Mouse (Mus musculus) midbrain, embryonic 11.5 days (tissue): ENCODE data around the gene Pik3cd. TPM values are rescaled to one million over a fixed set of nuclear protein-coding genes. Genes with fewer than 3 reads are reported as not detected.
"Not testable (repeated sequence)": the region's sequence is repeated elsewhere in the genome, so short reads cannot be mapped to it uniquely, and the experiment has no call there.

Experiments
- ATAC-seq: fragments of 200-750 bp; cut with Nextera tagmentation; 2 replicates; pipeline ENCODE4 v1.8.0; 2017; ENCODE audit warnings: moderate TSS enrichment, moderate library complexity; ENCODE audit not compliant: low FRiP score
- DNase-seq: peaks from one replicate; pipeline ENCODE4 v3.0.0; 2015; ENCODE audit warnings: low spot score; ENCODE audit errors: missing footprints
- H3K27ac ChIP-seq: fragments of 300-500 bp; sonication (generic); 2 replicates; pipeline ENCODE4 v1.5.1; 2014; ENCODE audit warnings: low read depth, low read length
- H3K27me3 ChIP-seq: fragments of 300-500 bp; sonication (generic); 2 replicates; pipeline ENCODE4 v1.6.1; 2014; ENCODE audit warnings: mild to moderate bottlenecking, low read length, moderate library complexity, mixed read lengths; ENCODE audit not compliant: control insufficient read depth, insufficient read depth
- H3K36me3 ChIP-seq: fragments of 300-500 bp; sonication (generic); 2 replicates; pipeline ENCODE4 v1.6.1; 2014; ENCODE audit warnings: mild to moderate bottlenecking, low read length, moderate library complexity, mixed read lengths; ENCODE audit not compliant: control insufficient read depth, insufficient read depth
- H3K4me1 ChIP-seq: fragments of 300-500 bp; sonication (generic); 2 replicates; pipeline ENCODE4 v1.6.1; 2014; ENCODE audit warnings: low read length; ENCODE audit not compliant: control insufficient read depth, insufficient read depth
- H3K4me2 ChIP-seq: fragments of 300-500 bp; sonication (generic); 2 replicates; pipeline ENCODE4 v1.6.1; 2014; ENCODE audit warnings: mild to moderate bottlenecking, moderate library complexity
- H3K4me3 ChIP-seq: fragments of 300-500 bp; sonication (generic); 2 replicates; pipeline ENCODE4 v1.5.1; 2014; ENCODE audit warnings: low read depth, low read length
- H3K9ac ChIP-seq: fragments of 300-500 bp; sonication (generic); 2 replicates; pipeline ENCODE4 v1.6.1; 2014; ENCODE audit warnings: low read length
- H3K9me3 ChIP-seq: fragments of 300-500 bp; sonication (generic); 2 replicates; pipeline ENCODE4 v1.6.1; 2016; ENCODE audit warnings: low read length; ENCODE audit not compliant: control insufficient read depth
- whole genome bisulfite sequencing: fragments of 180-500 bp; shearing (Covaris S2); extraction: QIAGEN DNeasy Blood & Tissue Kit; methylation state at CpG from one replicate; pipeline ENCODE4 v1.1.7; 2014; 5-methylcytosine and 5-hydroxymethylcytosine counted together
- polyA plus RNA-seq: library from polyadenylated mRNA; unstranded; fragments of >200 nt; fragmentation: Nextera tagmentation; extraction: Ambion mirVana; gene quantifications from 2 replicates; pipeline ENCODE4 v1.2.1, GENCODE M21; 2014

The Pik3cd gene
- polyA plus RNA-seq, 1 experiment from 2014 or later, result 8.7 TPM

DNA sequence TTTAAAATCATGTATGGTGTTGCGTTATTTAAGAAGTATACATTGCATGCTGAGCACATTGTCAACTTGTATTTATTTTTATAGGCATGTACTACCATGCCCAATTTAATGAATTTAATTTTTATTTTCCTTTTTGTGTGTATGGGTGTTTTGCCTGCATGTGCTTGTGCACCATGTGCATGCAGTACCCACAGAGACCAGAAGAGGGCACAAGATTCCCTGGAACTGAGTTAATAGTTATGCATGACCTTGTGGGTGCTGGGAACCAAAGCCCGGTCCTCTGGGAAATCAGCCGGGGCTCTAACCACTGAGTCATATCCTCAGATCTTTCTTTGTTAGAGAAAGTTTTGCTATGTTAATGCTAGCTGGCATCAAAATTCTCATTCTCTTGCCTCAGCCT is 87.5 kb downstream of the Pik3cd start:
- no peak overlapping the region for H3K4me2 ChIP-seq

DNA sequence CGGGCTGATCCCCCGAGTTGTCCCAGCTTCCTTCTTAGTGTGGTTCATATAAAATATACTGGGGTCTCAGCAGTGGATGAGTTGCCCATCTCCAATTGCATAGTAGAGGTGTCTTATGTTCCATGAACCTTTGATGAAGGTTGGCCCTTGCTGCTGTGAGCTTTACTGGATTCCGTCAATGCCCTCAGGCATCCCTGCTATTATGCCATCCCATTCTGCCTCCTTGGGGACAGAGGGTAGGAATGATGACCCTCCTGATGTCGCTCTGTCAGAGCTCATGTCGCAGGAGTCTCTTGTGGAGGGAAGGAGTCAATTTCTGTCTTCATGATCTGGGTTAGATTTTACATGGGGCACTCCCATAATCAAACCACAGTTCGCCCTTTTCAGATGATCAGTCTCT is 88.9 kb downstream of the Pik3cd start:
- 0 out of 2 replicates have a peak, but pooled peaks have one; percentile 42 for ATAC-seq
- not testable (repeated sequence) for H3K4me1 ChIP-seq, H3K27ac ChIP-seq, H3K9me3 ChIP-seq, H3K4me3 ChIP-seq, DNase-seq, H3K27me3 ChIP-seq, H3K9ac ChIP-seq, H3K4me2 ChIP-seq, H3K36me3 ChIP-seq
- WGBS, result 73% methylated on average over 6 of the region's 6 CpGs

More for the DNA sequence above, 87.5 kb downstream of the Pik3cd start:
- H3K9me3 ChIP-seq, result no peaks in the 10 kb centered on the region; the same call in 1 of the 2 replicates
- ATAC-seq (no peak), DNase-seq (no peak)
- no peak overlapping the region for H3K4me3 ChIP-seq
- no peak overlapping the region for H3K9ac ChIP-seq
- H3K27ac ChIP-seq, result no peak overlapping the region
- H3K27me3 ChIP-seq, result no peaks in the 10 kb centered on the region
- no peaks in the 10 kb centered on the region for H3K36me3 ChIP-seq
- 100% methylated on average over 3 of the region's 3 CpGs for WGBS
- H3K4me1 ChIP-seq, result no peaks in the 10 kb centered on the region

DNA sequence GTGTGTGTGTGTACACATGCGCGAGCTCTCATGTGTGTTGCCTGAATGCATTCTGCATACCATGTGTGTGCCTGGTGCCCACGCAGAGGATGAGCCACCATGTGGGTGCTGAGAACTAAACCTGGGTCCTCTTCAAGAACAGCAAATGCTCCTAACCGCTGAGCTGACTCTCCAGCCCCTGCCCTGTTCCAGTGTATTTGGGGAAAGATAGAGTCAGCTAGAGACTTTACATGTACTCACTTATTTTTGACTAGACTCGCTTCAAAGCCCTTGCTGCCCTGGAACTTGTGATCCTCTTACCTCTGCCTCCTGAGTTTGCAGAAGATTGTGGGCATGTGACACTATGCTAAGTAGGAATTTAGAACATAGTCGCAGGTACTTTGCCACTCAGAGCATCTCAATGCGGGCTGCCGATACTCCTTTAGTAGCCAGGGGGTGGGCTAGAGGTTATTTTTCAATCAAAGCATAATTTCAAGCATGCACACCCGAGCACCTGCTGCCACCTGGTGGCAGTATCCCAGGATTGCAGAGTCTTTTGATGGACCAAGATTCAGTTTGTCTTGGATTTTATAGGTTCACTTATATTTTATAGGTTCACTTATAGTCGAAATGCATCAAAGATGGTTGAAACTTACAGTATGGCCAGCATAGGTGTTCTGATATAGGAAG is 90.9 kb downstream of the Pik3cd start:
- Histone ChIP-seq H3K4me3 (no peak overlapping the region), H3K36me3 (no peaks in the 10 kb centered on the region), H3K4me1 (peaks cover 14% of the 10 kb centered on the region), H3K27ac (no peak overlapping the region), H3K9ac (no peak overlapping the region), H3K9me3 (no peaks in the 10 kb centered on the region; the same call in 1 of the 2 replicates), H3K4me2 (no peak overlapping the region), H3K27me3 (no peaks in the 10 kb centered on the region)
- DNase-seq (peak; percentile 94), ATAC-seq (no peak)
- 53% methylated on average over 10 of the region's 10 CpGs for WGBS

DNA sequence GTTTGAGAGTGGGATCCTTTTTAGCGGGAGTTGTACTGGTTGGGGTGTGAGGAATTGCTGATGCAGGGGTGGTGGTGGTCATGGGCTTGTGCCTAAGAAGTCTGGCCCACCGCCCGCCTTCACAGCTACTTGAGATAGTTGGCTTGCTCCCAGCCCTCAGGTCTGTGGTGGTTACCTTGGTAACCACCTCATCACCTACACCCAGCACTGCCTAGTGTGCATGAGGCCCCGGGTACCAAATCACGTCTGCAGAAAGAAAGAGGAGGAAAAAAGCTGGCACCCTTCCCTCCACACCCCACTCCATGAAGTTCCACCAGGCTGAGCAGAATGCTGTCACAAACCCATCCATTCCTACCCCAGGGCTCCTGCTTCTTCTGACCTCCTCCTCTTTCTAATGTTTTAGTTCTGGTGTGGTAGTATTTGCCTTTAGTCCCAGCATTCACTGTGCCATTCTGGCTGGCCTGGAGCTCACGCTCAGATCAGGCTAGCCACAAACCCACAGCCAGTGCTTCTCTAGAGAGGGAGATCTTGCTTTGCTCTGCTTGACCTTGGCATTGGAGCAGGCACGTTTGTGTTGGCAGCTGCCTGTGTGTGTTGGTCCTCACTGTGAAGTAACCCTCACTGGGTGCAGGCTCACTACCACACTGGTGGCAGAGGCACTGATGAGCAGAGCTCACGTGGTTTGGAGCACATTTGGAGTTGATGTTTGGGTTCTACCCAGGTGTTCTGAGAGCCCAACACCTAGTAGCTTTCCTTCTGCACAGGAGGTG is 92.9 kb downstream of the Pik3cd start:
- Histone ChIP-seq H3K4me2 (no peak overlapping the region), H3K27ac (no peak overlapping the region), H3K9ac (no peak overlapping the region), H3K4me1 (peaks cover 16% of the 10 kb centered on the region), H3K36me3 (no peaks in the 10 kb centered on the region), H3K9me3 (no peaks in the 10 kb centered on the region; the same call in 1 of the 2 replicates), H3K27me3 (no peaks in the 10 kb centered on the region), H3K4me3 (no peak overlapping the region)
- DNase-seq (peak; percentile 69), ATAC-seq (no peak)
- WGBS, result 77% methylated on average over 8 of the region's 8 CpGs

DNA sequence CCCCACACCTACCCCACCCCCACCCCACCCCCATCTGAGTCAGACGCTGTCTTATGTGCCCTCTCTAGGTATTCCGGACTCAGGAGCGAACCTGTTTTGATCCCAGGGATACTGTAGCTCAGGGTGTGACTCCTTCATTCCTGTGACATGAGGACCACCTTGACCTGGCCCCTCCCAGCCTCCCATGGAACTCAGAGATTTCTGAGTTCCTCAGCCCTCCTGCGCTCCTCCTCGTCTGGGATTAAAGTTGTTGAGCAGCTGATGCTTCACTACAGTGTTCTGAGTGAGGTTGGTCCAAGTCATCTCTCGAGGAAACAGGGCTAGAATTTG is 94.1 kb downstream of the Pik3cd start:
- WGBS, result 90% methylated on average over 6 of the region's 6 CpGs
- H3K4me3 ChIP-seq, result no peak overlapping the region
- peaks cover 16% of the 10 kb centered on the region for H3K4me1 ChIP-seq
- DNase-seq (no peak), ATAC-seq (no peak)
- H3K27ac ChIP-seq, result no peak overlapping the region
- H3K9me3 ChIP-seq, result no peaks in the 10 kb centered on the region; the same call in 1 of the 2 replicates
- no peak overlapping the region for H3K9ac ChIP-seq
- no peaks in the 10 kb centered on the region for H3K27me3 ChIP-seq
- no peak overlapping the region for H3K4me2 ChIP-seq
- no peaks in the 10 kb centered on the region for H3K36me3 ChIP-seq

DNA sequence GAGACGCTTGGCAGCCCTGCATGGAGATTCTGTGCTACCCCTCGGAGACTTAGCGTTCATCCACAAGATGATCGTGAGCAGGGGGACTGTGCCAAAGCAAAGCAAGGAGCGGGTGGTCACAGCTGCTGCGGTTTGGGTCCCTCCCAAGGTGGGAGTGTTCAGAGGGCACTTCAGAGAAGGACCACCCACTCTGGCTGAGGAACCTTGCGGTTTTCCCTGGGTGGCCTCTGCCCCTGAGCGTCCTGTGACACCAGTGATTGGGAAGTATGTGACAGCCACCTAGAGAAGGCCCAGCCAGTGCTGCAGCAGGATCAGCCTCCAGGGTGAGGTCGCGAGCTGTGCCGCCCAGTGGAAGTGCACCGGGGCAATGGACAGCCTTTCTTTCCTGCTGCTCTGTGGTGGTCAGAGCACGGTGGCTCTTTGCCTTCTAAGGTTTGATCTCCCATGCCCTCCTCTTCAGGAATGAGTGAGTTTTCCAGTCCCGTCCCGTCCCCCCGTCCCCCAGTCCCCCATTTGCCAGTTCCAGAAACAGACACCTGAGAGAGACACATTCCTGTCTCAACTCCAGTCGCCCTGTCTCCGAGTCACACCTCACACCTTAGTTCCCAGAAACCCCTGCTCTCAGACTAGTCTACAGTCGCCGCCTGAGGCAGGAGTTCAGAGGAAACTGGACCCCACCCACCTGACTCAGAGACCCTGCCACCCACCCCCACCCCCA is 94.6 kb downstream of the Pik3cd start:
- Histone ChIP-seq H3K27ac (no peak overlapping the region), H3K9me3 (no peaks in the 10 kb centered on the region; the same call in 1 of the 2 replicates), H3K27me3 (no peaks in the 10 kb centered on the region), H3K9ac (0 out of 2 replicates have a peak overlapping the region, but pooled peaks have one; percentile 7), H3K4me1 (peaks cover 16% of the 10 kb centered on the region), H3K4me2 (no peak overlapping the region), H3K36me3 (no peaks in the 10 kb centered on the region), H3K4me3 (no peak overlapping the region)
- peak; percentile 40; the same call in 1 of the 2 replicates for ATAC-seq
- WGBS, result 64% methylated on average over 20 of the region's 20 CpGs
- DNase-seq, result peak; percentile 77

DNA sequence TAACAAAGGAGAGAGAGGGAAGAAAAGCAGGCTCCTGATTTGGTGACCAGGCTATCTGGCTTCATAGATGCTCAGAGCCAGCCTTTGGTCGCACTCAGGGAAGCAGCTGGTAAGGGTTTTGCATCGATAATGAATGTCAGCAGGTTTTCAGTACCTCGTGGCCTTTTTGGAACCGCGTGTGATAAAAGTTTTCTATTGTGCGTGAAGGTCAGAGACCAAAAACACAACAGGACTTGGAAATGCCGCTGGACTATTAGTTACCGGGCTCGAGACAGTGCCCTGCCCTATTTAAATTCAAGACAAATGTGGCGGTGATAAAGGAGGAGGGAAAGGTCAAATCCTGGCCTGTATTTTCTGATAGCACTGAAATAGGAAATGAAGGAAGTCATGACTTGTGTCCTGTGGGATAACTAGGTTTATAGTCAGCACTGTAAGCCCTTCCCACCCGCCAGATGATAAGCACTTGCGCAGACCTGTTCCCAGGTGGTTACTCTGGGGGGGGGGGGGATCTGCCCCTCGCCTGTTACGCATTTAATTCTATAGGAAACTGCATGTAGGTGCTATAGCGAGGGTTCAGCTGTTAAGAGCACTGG is 95.5 kb downstream of the Pik3cd start:
- Histone ChIP-seq H3K36me3 (no peaks in the 10 kb centered on the region), H3K27ac (no peak overlapping the region), H3K9me3 (no peaks in the 10 kb centered on the region; the same call in 1 of the 2 replicates), H3K27me3 (no peaks in the 10 kb centered on the region), H3K9ac (no peak overlapping the region), H3K4me1 (peaks cover 18% of the 10 kb centered on the region), H3K4me2 (no peak overlapping the region), H3K4me3 (no peak overlapping the region)
- DNase-seq (peak; percentile 82), ATAC-seq (no peak)
- 54% methylated on average over 15 of the region's 15 CpGs for WGBS

DNA sequence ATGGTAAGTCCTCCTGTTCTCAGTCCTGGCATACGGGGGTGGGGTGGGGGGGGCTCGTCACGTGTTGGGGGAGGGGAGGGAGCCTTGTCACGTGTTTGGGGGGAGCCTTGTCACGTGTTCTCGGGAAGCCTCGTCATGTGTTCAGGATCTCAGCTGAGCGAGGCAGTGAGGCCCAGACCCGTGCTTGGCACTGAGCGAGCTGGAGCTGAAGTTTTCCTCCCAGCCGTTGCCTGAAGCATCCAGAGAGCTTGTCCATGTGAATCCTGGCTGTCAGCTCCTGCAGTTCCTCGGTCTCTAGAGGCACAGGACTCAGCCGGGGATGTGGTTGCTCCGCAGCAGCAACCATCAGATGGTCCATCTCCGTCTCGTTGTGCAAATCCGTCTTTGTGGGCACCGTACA is 96.3 kb downstream of the Pik3cd start:
- no peak overlapping the region for H3K4me3 ChIP-seq
- no peak overlapping the region for H3K9ac ChIP-seq
- DNase-seq (peak; percentile 74), ATAC-seq (no peak)
- H3K4me1 ChIP-seq, result peaks cover 21% of the 10 kb centered on the region
- H3K36me3 ChIP-seq, result no peaks in the 10 kb centered on the region
- H3K9me3 ChIP-seq, result no peaks in the 10 kb centered on the region; the same call in 1 of the 2 replicates
- no peak overlapping the region for H3K27ac ChIP-seq
- no peak overlapping the region for H3K4me2 ChIP-seq
- 86% methylated on average over 18 of the region's 18 CpGs for WGBS
- no peaks in the 10 kb centered on the region for H3K27me3 ChIP-seq
